Mouse (Mus musculus) cerebellum, adult 2 months (tissue): ENCODE results near the gene Grk5. TPM values are rescaled to one million over a fixed set of nuclear protein-coding genes. Genes with fewer than 3 reads are reported as not detected.

Source experiments
- DNase-seq, 2 experiments: peaks; one replicate each; pipeline ENCODE4 v3.0.0; 2021
- H3K27ac ChIP-seq: fragments of 200-500 bp; 2 replicates; pipeline ENCODE4 v1.5.1; 2012; ENCODE audit warnings: low read length, control low read depth, inconsistent platforms; ENCODE audit not compliant: insufficient read depth
- H3K27me3 ChIP-seq: fragments of 200-500 bp; 2 replicates; pipeline ENCODE4 v1.6.1; 2012; ENCODE audit warnings: inconsistent platforms, mild to moderate bottlenecking, low read length, moderate library complexity; ENCODE audit not compliant: control insufficient read depth, insufficient read depth
- H3K4me1 ChIP-seq: fragments of 200-500 bp; 2 replicates; pipeline ENCODE4 v1.6.1; 2011; ENCODE audit warnings: low read length; ENCODE audit not compliant: control insufficient read depth, insufficient read depth
- H3K4me3 ChIP-seq: fragments of 200-500 bp; replicated peaks from 2 replicates; pipeline ENCODE3; 2011; ENCODE audit warnings: mild to moderate bottlenecking, low read depth, low read length, control low read depth; ENCODE audit not compliant: insufficient read depth
- CTCF ChIP-seq: fragments of 200-500 bp; IDR thresholded peaks from 2 replicates; pipeline ENCODE4 v1.5.1; 2011; ENCODE audit warnings: low read depth, mild to moderate bottlenecking, control low read depth, low read length, moderate library complexity, borderline replicate concordance; ENCODE audit not compliant: insufficient read depth
- POLR2A ChIP-seq: fragments of 200-500 bp; IDR thresholded peaks from 2 replicates; pipeline ENCODE4 v1.6.1; 2011; ENCODE audit warnings: low read length, control low read depth, borderline replicate concordance; ENCODE audit not compliant: insufficient read depth
- WGBS: fragments of 180-500 bp; shearing (Covaris S2); methylation state at CpG from one replicate; pipeline ENCODE4 v1.1.7; 2018; 5-methylcytosine and 5-hydroxymethylcytosine counted together
- polyA plus RNA-seq: library from polyadenylated mRNA; depleted of rRNA; stranded (reverse); fragments of >200 nt; gene quantifications from 2 replicates; pipeline ENCODE4 v1.2.3, GENCODE M21; 2012

Gene Grk5
- polyA plus RNA-seq, 1 experiment: 9.6 TPM

DNA sequence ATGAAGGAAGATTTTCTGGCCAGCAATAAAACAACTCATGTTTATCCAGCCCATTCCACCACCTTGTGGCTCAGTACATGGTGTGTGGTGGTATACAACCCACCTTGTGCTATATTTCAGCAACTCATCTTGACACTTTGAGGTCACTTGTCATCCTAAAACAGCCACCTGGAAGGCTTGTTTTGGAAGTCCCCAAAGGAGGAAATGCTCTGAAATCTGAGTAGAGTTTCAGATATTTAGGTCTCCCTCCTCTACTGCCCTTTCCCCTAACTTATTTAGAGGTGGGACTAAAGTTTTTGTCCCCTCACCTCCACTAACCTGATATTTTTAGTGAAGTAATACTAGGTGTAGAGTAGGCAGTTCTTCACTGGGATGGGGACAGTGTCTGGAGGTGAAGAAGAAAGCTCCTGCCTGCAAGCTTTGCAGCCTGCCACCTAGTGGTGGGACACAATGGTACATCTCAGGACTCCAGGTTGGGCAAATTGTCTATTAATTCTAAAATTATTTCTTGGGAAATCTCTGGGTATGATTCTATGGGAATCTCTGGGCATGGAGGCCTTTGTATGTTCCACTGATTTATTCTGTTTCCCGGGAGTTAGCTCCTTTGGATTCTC is 2.5 kb downstream of the Grk5 start:
- TF ChIP-seq CTCF (peak; percentile 76), POLR2A (no peak)
- Histone ChIP-seq H3K27me3 (no peaks in the 10 kb centered on the region), H3K4me1 (no peaks in the 10 kb centered on the region), H3K4me3 (no peak overlapping the region), H3K27ac (no peak overlapping the region)
- peak; percentile 68 to 70 for DNase-seq
- WGBS: 53% methylated on average over 1 of the region's 1 CpGs

DNA sequence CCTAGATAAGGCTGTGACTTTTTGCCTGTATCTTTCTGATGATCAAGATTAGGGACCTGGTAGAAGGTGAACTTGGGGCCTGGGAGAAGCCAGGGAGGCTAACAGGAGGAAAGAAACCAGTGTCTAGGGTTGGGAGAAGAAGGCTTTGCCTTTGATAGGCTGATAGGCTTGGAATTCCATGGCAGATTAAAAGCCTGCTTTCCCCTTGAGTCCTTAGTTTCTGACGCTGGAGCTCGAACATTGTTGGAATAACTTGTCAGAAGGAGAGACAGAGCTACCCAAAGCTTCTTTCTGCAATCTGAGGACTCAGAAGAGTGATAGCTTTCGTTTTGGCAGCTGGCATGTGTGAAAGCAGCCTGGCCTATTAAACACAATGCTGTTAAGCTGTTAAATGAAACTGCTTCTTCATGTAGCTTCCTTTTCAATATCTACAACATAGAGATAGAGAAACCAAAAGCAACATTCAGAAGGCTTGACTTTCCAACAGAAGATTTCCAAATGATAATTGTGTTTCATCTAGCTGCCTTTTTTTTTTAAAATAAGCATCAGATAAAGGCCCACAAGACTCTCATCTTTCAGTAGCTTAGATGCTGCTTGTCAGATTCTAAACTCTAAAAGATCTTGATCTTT is 5.8 kb downstream of the Grk5 start:
- no peak for TF ChIP-seq CTCF
- TF ChIP-seq POLR2A: no peak
- H3K27me3 ChIP-seq: no peaks in the 10 kb centered on the region
- H3K4me3 ChIP-seq: no peak overlapping the region
- no peaks in the 10 kb centered on the region for H3K4me1 ChIP-seq
- no peak for DNase-seq
- WGBS: 45% methylated on average over 3 of the region's 3 CpGs
- H3K27ac ChIP-seq: no peak overlapping the region

DNA sequence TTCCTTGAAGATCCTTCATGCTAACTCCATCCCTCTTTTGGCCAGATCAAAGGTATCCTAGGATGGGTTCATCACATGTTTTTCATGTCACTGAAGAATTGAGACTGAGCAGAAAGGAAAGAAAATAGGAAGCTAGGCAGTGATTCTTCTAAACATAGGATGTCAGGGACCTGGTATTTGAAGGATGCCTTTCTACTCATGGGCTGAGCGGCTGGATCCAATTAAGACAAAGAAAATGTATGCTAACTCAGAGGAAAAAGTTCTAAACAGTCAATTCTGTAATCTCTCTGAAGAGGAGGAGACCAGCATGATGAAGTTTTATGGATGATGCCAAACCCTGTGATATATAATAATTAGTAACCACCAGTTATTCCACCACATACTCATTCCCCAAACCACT is 13.6 kb downstream of the Grk5 start:
- Histone ChIP-seq H3K27me3 (no peaks in the 10 kb centered on the region), H3K4me3 (no peak overlapping the region), H3K27ac (no peak overlapping the region), H3K4me1 (no peaks in the 10 kb centered on the region)
- no peak for TF ChIP-seq CTCF
- no peak for DNase-seq
- 95% methylated on average over 1 of the region's 1 CpGs for WGBS

DNA sequence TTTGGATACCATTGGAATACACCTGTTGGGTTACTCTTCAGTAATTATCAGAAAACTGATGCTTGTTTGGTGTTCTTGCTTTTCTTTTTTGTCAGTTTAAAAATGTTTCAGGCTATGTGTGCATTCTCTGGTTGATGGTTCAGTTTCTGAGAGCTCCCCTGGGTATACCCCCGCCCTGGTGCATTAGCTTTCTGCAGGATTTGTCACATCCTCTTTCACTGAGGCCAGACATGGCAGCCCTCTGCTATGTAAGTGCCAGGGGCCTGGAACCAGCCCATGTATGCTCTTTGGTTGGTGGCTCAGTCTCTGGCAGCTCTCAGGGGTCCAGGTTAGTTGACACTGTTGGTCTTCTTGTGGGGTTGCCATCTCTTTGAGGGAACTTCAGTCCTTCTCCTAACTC is 14.4 kb downstream of the Grk5 start:
- H3K27me3 ChIP-seq: no peaks in the 10 kb centered on the region
- H3K4me1 ChIP-seq: no peaks in the 10 kb centered on the region
- H3K27ac ChIP-seq: no peak overlapping the region
- no peak for TF ChIP-seq CTCF
- TF ChIP-seq POLR2A: no peak
- no peak overlapping the region for H3K4me3 ChIP-seq
- WGBS: 100% methylated on average over 1 of the region's 1 CpGs
- no peak for DNase-seq

DNA sequence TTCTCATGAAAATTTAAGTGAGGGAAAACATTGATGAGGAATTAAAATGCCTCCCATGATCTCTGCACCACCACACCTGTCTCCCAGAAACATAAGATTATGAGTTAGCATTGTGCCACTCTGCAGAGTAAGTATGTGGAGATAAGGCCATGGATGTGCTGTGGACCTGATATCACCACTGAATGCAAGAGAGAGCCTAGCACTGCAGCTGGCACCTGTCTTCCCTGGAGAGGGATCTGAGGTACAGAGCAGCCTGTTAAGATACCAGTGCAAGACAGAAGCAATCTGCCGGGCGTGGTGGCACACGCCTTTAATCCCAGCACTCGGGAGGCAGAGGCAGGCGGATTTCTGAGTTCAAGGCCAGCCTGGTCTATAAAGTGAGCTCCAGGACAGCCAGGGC is 15.9 kb downstream of the Grk5 start:
- Histone ChIP-seq H3K27me3 (no peaks in the 10 kb centered on the region), H3K4me3 (no peak overlapping the region), H3K4me1 (no peaks in the 10 kb centered on the region), H3K27ac (no peak overlapping the region)
- DNase-seq: no peak
- 93% methylated on average over 5 of the region's 5 CpGs for WGBS
- TF ChIP-seq CTCF (no peak), POLR2A (no peak)

DNA sequence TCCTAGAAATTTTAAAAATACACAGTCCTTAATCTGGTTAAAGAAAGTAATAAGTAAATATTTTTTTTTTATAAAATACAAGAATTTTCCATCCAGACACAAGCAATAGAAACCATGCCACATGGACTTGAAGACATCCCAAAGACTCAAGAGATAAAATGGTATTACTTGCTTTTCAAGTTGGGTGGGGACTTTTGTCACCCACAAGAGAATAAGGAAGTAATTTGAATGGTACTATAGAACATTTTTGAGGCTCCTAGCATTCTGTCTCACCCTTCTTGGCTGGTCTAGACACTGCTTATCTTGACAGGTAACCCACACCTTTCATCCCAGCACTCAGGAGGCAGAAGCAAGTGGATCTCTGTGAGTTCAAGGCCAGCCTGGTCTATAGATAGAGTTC is 20.8 kb downstream of the Grk5 start:
- Histone ChIP-seq H3K27me3 (no peaks in the 10 kb centered on the region), H3K4me1 (peaks cover 2% of the 10 kb centered on the region), H3K4me3 (no peak overlapping the region), H3K27ac (no peak overlapping the region)
- TF ChIP-seq CTCF (no peak), POLR2A (no peak)
- DNase-seq: no peak

DNA sequence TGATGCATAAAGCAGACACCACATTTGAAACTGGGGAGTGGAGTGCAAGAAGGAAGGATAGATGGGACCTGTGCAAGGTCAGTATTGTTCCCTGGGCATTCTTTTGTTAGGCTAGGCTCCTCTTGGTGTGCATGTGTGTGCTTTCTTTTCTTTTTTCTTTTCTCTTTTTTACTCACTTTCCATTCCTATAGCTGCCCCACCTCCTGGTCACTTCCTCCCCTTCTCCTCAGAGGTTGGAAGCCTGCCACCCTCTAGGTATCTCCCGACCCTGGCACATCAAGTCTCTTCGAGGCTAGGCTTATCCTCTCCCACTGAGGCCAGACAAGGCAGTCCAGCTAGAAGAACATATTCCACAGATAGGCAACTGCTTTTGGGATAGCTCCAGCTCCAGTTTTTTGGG is 22.1 kb downstream of the Grk5 start:
- H3K4me1 ChIP-seq: peaks cover 4% of the 10 kb centered on the region
- peak; percentile 37 to 46 for DNase-seq
- H3K27ac ChIP-seq: no peak overlapping the region
- no peak overlapping the region for H3K4me3 ChIP-seq
- H3K27me3 ChIP-seq: no peaks in the 10 kb centered on the region
- WGBS: 6% methylated on average over 2 of the region's 2 CpGs
- TF ChIP-seq POLR2A (no peak), CTCF (no peak)

DNA sequence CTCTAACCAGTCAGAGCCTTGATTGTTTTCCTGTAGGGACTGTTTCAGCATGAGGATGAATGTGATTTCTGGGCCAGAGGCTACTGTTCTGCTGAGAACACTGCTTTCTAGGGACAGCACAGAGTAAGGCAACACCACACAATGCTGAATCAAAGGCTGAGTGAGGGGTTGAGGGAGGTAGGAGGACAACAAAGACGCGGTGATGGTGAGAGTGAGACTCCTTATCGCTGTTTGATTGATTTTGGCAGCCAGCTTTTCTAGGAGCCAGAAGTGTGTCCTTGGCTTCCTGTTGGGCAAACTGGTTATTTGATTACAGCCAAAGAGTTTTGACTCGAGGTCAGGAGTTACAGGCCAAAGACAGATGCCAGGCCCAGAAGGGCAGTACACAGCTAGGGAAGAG is 25.7 kb downstream of the Grk5 start:
- DNase-seq: no peak
- no peak overlapping the region for H3K4me3 ChIP-seq
- H3K27ac ChIP-seq: no peak overlapping the region; the same call in 1 of the 2 replicates
- TF ChIP-seq POLR2A (no peak), CTCF (no peak)
- H3K27me3 ChIP-seq: no peaks in the 10 kb centered on the region
- H3K4me1 ChIP-seq: peaks cover 4% of the 10 kb centered on the region
- WGBS: 32% methylated on average over 4 of the region's 4 CpGs

DNA sequence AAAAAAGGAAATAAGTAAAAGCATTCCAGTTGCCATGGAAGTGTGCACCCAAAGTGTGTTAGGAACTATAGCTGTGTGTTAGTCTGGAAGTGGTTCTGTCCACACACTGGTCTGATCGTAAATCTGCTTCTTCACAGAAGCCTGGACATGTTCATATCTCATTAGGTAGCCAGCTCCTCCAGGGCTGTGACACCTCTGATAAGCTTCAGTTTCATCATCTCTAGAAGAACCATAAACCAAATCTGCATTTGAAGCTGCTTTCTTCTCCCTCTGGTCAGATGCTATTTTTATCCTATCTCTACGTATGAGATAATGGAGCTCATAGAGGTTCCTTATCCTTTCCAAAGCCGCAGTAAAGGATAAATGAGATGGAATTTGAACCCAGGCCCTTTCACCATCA is 26.3 kb downstream of the Grk5 start:
- peaks cover 4% of the 10 kb centered on the region for H3K4me1 ChIP-seq
- 73% methylated on average over 3 of the region's 3 CpGs for WGBS
- no peak overlapping the region for H3K4me3 ChIP-seq
- no peak overlapping the region for H3K27ac ChIP-seq
- TF ChIP-seq POLR2A: no peak
- TF ChIP-seq CTCF: no peak
- no peaks in the 10 kb centered on the region for H3K27me3 ChIP-seq
- no peak for DNase-seq
